Mouse (Mus musculus) MEL (cell line): ENCODE measurements at regions not wholly inside any gene's neighbourhood (a gene's known extent, or its start where the extent isn't known, plus 50 kb on each side); places are given as distances from the start of the nearest gene placed in this dataset.

ENCODE experiments used
- CTCF ChIP-seq, 3 experiments: IDR thresholded peaks in 2 of 3; conservative IDR thresholded peaks in 1 of 3; 2 replicates each; pipeline ENCODE4 v1.5.1; 2011 to 2012; ENCODE audit warnings: low read length in 3 of 3, low read depth in 2 of 3, mild to moderate bottlenecking in 2 of 3, improper control_type of control experiment in 1 of 3, inconsistent platforms in 1 of 3, mixed read lengths in 1 of 3, moderate library complexity in 1 of 3; ENCODE audit not compliant: control insufficient read depth in 1 of 3, insufficient read depth in 1 of 3, poor library complexity in 1 of 3, severe bottlenecking in 1 of 3
- ELF1 ChIP-seq: IDR thresholded peaks from 2 replicates; pipeline ENCODE4 v1.6.1; 2014; ENCODE audit warnings: low read depth, mild to moderate bottlenecking, inconsistent platforms, low read length, improper control_type of control experiment, moderate library complexity
- EP300 ChIP-seq, 2 experiments: IDR thresholded peaks; 2 replicates each; pipeline ENCODE4 v1.6.1; 2011; ENCODE audit warnings: improper control_type of control experiment in 2 of 2, low read length in 2 of 2, low read depth in 1 of 2, mild to moderate bottlenecking in 1 of 2
- MEF2A ChIP-seq: IDR thresholded peaks from 2 replicates; pipeline ENCODE4 v1.6.1; 2014; ENCODE audit warnings: low read depth, mild to moderate bottlenecking, inconsistent platforms, low read length, improper control_type of control experiment; ENCODE audit not compliant: poor library complexity, insufficient replicate concordance, severe bottlenecking; ENCODE audit errors: extremely low read depth
- POLR2A ChIP-seq, 2 experiments: IDR thresholded peaks; 2 replicates each; pipeline ENCODE4 v1.6.1; 2011 to 2012; ENCODE audit warnings: low read length in 2 of 2, mild to moderate bottlenecking in 2 of 2, control low read depth in 1 of 2, improper control_type of control experiment in 1 of 2, low read depth in 1 of 2, moderate library complexity in 1 of 2; ENCODE audit not compliant: control insufficient read depth in 1 of 2, insufficient read depth in 1 of 2, poor library complexity in 1 of 2
- RAD21 ChIP-seq: IDR thresholded peaks from 2 replicates; pipeline ENCODE4 v1.6.1; 2011; ENCODE audit warnings: mild to moderate bottlenecking, low read depth, low read length, improper control_type of control experiment
- UBTF ChIP-seq: IDR thresholded peaks from 2 replicates; pipeline ENCODE4 v1.6.1; 2012; ENCODE audit warnings: low read depth, mild to moderate bottlenecking, inconsistent platforms, low read length, improper control_type of control experiment, moderate library complexity, borderline replicate concordance; ENCODE audit not compliant: insufficient read depth
- ZC3H11A ChIP-seq: IDR thresholded peaks from 2 replicates; pipeline ENCODE4 v1.6.1; 2012; ENCODE audit warnings: low read depth, mild to moderate bottlenecking, inconsistent platforms, low read length, improper control_type of control experiment

DNA sequence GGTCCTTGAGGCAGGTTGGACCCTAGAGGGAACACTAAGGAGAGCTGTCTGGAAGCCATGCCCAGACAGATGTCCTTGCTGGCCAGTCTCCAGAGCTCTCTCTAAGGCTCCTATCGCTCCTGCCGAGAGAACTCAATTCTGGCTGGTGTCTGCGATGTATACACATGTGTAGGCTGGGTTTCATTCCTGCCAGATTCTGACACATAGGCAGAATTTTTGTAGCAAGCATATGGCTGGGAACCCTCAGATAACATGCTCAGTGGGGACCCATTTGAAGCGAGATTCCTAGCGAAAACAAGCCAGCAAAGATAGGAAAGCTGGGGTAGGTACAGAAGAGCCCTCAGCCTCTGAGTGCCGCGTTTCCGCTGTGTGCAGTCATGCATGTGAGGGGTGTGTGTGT is 242.9 kb upstream of the Gjb5 start:
- TF ChIP-seq POLR2A (IDR thresholded peaks at IDR 0.05; ENCODE audit: control insufficient read depth in 1 of 2, insufficient read depth in 1 of 2, low read depth in 1 of 2, low read length in 2 of 2, poor library complexity in 1 of 2) (no peak), CTCF (IDR thresholded peaks at IDR 0.05 in 2 of 3, conservative IDR thresholded peaks at IDR 0.05 in 1 of 3; ENCODE audit: control insufficient read depth in 1 of 3, insufficient read depth in 1 of 3, low read depth in 2 of 3, low read length in 3 of 3, poor library complexity in 1 of 3, severe bottlenecking in 1 of 3) (no peak), UBTF (no peak), EP300 (IDR thresholded peaks at IDR 0.05; ENCODE audit: low read depth in 1 of 2, low read length in 2 of 2) (no peak), ZC3H11A (no peak), MEF2A (no peak), RAD21 (no peak), ELF1 (no peak)
